Mouse (Mus musculus): ENCODE measurements at regions not wholly inside any gene's neighbourhood (a gene's known extent, or its start where the extent isn't known, plus 50 kb on each side); places are given as distances from the start of the nearest gene placed in this dataset.

- no peaks in the 10 kb centered on the region for H3K9me3 ChIP-seq (replicated peaks; ENCODE audit: low read length)
- TF ChIP-seq SMC3 (IDR thresholded peaks at IDR 0.05; ENCODE audit: low read depth, low read length) (no peak), NELFE (IDR thresholded peaks at IDR 0.05; ENCODE audit: low read depth, low read length) (no peak), TBP (conservative IDR thresholded peaks at IDR 0.05; ENCODE audit: low read depth, low read length) (no peak), USF1 (IDR thresholded peaks at IDR 0.05; ENCODE audit: low read depth, low read length) (no peak), ETS1 (conservative IDR thresholded peaks at IDR 0.05; ENCODE audit: low read depth, low read length) (no peak), MYC (IDR thresholded peaks at IDR 0.05; ENCODE audit: low read depth, low read length) (no peak), TCF12 (IDR thresholded peaks at IDR 0.05; ENCODE audit: low read depth, low read length) (no peak), ZMIZ1 (IDR thresholded peaks at IDR 0.05; ENCODE audit: low read depth, low read length) (no peak), MAZ (IDR thresholded peaks at IDR 0.05; ENCODE audit: low read depth, low read length) (no peak), SIN3A (IDR thresholded peaks at IDR 0.05; ENCODE audit: low read length) (no peak), PAX5 (IDR thresholded peaks at IDR 0.05; ENCODE audit: low read length) (no peak), ZKSCAN1 (IDR thresholded peaks at IDR 0.05; ENCODE audit: borderline replicate concordance, low read depth, low read length) (no peak), CTCF (conservative IDR thresholded peaks at IDR 0.05 in 1 of 2, IDR thresholded peaks at IDR 0.05 in 1 of 2; ENCODE audit: low read depth in 2 of 2, low read length in 2 of 2) (no peak), ZC3H11A (IDR thresholded peaks at IDR 0.05; ENCODE audit: low read depth, low read length) (no peak), MXI1 (IDR thresholded peaks at IDR 0.05; ENCODE audit: low read depth, low read length) (no peak), ZNF384 (IDR thresholded peaks at IDR 0.05; ENCODE audit: low read depth, low read length) (no peak), KAT2A (IDR thresholded peaks at IDR 0.05; ENCODE audit: insufficient replicate concordance, low read length) (no peak)
- in situ Hi-C loops (cut with MboI; ENCODE audit: low pct_ligation_motif_present, low pct_unique_long_range_greater_than_20kb, low sequenced_read_pairs) (no loop called here), dilution Hi-C loops (cut with MboI; ENCODE audit: extremely low pct_ligation_motif_present, extremely low pct_unique_long_range_greater_than_20kb, low sequenced_read_pairs) (no loop called here)
- H3K79me2 ChIP-seq (replicated peaks; ENCODE audit: control insufficient read depth, extremely low read depth, insufficient read depth, poor library complexity, severe bottlenecking), result no peaks in the 10 kb centered on the region
- no peaks in the 10 kb centered on the region for H3K27me3 ChIP-seq (replicated peaks)
- H3K4me3 ChIP-seq (replicated peaks in 1 of 3; ENCODE audit: low read depth in 2 of 3, low read length in 2 of 3, poor library complexity in 1 of 3), result no peak overlapping the region
- H3K27ac ChIP-seq (ENCODE audit: insufficient read depth, low read depth), result no peak overlapping the region
- peaks cover 2 to 4% of the 10 kb centered on the region in 2 experiments; a peak in 1 of 4 replicates for H3K4me1 ChIP-seq (ENCODE audit: control insufficient read depth in 1 of 2, insufficient read depth in 2 of 2)
- DNase-seq (ENCODE audit: extremely low read depth), result no peak
- no peak overlapping the region for H3K4me2 ChIP-seq (ENCODE audit: insufficient read depth, low read depth, poor library complexity, severe bottlenecking)
- H3K36me3 ChIP-seq (replicated peaks in 1 of 2; ENCODE audit: control insufficient read depth in 1 of 2, insufficient read depth in 1 of 2, low read length in 1 of 2), result no peaks in the 10 kb centered on the region
- H3K9ac ChIP-seq (ENCODE audit: insufficient read depth, low read depth), result no peak overlapping the region
Observed at GRCm38 (mm10) chr5:21125085-21125484, 61.0 kb upstream of the Gsap start.

GRCm38 (mm10) chr5:21131173-21131572, 54.9 kb upstream of the Gsap start:
- Histone ChIP-seq H3K4me3 (replicated peaks in 1 of 3; ENCODE audit: low read depth in 2 of 3, low read length in 2 of 3, poor library complexity in 1 of 3) (no peak overlapping the region), H3K79me2 (replicated peaks; ENCODE audit: control insufficient read depth, extremely low read depth, insufficient read depth, poor library complexity, severe bottlenecking) (no peaks in the 10 kb centered on the region), H3K4me2 (ENCODE audit: insufficient read depth, low read depth, poor library complexity, severe bottlenecking) (peak overlapping the region; percentile 47; the same call in 1 of the 2 replicates), H3K27me3 (replicated peaks) (no peaks in the 10 kb centered on the region), H3K27ac (ENCODE audit: insufficient read depth, low read depth) (no peak overlapping the region), H3K36me3 (replicated peaks in 1 of 2; ENCODE audit: control insufficient read depth in 1 of 2, insufficient read depth in 1 of 2, low read length in 1 of 2) (no peaks in the 10 kb centered on the region), H3K9ac (ENCODE audit: insufficient read depth, low read depth) (no peak overlapping the region), H3K9me3 (replicated peaks; ENCODE audit: low read length) (no peaks in the 10 kb centered on the region), H3K4me1 (ENCODE audit: control insufficient read depth in 1 of 2, insufficient read depth in 2 of 2) (peaks cover 13 to 24% of the 10 kb centered on the region in 2 experiments; a peak in 3 of 4 replicates)
- in situ Hi-C loops (cut with MboI; ENCODE audit: low pct_ligation_motif_present, low pct_unique_long_range_greater_than_20kb, low sequenced_read_pairs), result no loop called here
- TF ChIP-seq MYC (IDR thresholded peaks at IDR 0.05; ENCODE audit: low read depth, low read length), result 0 out of 2 replicates have a peak, but pooled peaks have one; percentile 24
- 0 out of 2 replicates have a peak, but pooled peaks have one; percentile 40 for TF ChIP-seq MAZ (IDR thresholded peaks at IDR 0.05; ENCODE audit: low read depth, low read length)
- TF ChIP-seq MEF2A (IDR thresholded peaks at IDR 0.05; ENCODE audit: borderline replicate concordance, low read depth, low read length), result peak; percentile 91
- TF ChIP-seq JUND (conservative IDR thresholded peaks at IDR 0.05; ENCODE audit: low read depth, low read length), result peak; percentile 33; the same call in 1 of the 2 replicates
- peak; percentile 95 for TF ChIP-seq IRF4 (IDR thresholded peaks at IDR 0.05; ENCODE audit: low read depth, low read length)
- 0 out of 2 replicates have a peak, but pooled peaks have one; percentile 22 for TF ChIP-seq E2F4 (IDR thresholded peaks at IDR 0.05; ENCODE audit: insufficient replicate concordance, low read depth, low read length)
- TF ChIP-seq TBP (conservative IDR thresholded peaks at IDR 0.05; ENCODE audit: low read depth, low read length), result no peak
- TF ChIP-seq MAFK (IDR thresholded peaks at IDR 0.05; ENCODE audit: insufficient replicate concordance, low read length), result peak; percentile 39; the same call in 1 of the 2 replicates
- TF ChIP-seq BHLHE40 (IDR thresholded peaks at IDR 0.05; ENCODE audit: low read depth, low read length), result peak; percentile 45
- no peak for TF ChIP-seq CTCF (conservative IDR thresholded peaks at IDR 0.05 in 1 of 2, IDR thresholded peaks at IDR 0.05 in 1 of 2; ENCODE audit: low read depth in 2 of 2, low read length in 2 of 2)
- TF ChIP-seq JUN (IDR thresholded peaks at IDR 0.05; ENCODE audit: insufficient read depth, low read depth, low read length), result no peak; the same call in 1 of the 2 replicates
- TF ChIP-seq RAD21 (IDR thresholded peaks at IDR 0.05; ENCODE audit: low read depth, low read length), result no peak
- TF ChIP-seq EP300 (IDR thresholded peaks at IDR 0.05; ENCODE audit: low read length), result peak; percentile 88
- no peak for TF ChIP-seq ELF1 (IDR thresholded peaks at IDR 0.05; ENCODE audit: low read depth, low read length)
- no peak for TF ChIP-seq ZNF384 (IDR thresholded peaks at IDR 0.05; ENCODE audit: low read depth, low read length)
- 0 out of 2 replicates have a peak, but pooled peaks have one; percentile 40 for TF ChIP-seq SIN3A (IDR thresholded peaks at IDR 0.05; ENCODE audit: low read length)
- 0 out of 2 replicates have a peak, but pooled peaks have one; percentile 16 for TF ChIP-seq HCFC1 (IDR thresholded peaks at IDR 0.05; ENCODE audit: low read depth, low read length)
- peak; percentile 53 for TF ChIP-seq TCF12 (IDR thresholded peaks at IDR 0.05; ENCODE audit: low read depth, low read length)
- TF ChIP-seq ZC3H11A (IDR thresholded peaks at IDR 0.05; ENCODE audit: low read depth, low read length), result no peak
- TF ChIP-seq CHD2 (IDR thresholded peaks at IDR 0.05; ENCODE audit: low read length), result peak; percentile 46
- no peak for TF ChIP-seq KAT2A (IDR thresholded peaks at IDR 0.05; ENCODE audit: insufficient replicate concordance, low read length)
- peak; percentile 75 for TF ChIP-seq ETS1 (conservative IDR thresholded peaks at IDR 0.05; ENCODE audit: low read depth, low read length)
- dilution Hi-C loops (cut with MboI; ENCODE audit: extremely low pct_ligation_motif_present, extremely low pct_unique_long_range_greater_than_20kb, low sequenced_read_pairs), result no loop called here
- DNase-seq (ENCODE audit: extremely low read depth), result peak; percentile 65

All from CH12.LX (cell line).